Mouse (Mus musculus) olfactory bulb, adult 2 months (tissue): ENCODE results near the gene Tsku.

Experiments used
- CTCF ChIP-seq: fragments of 200-500 bp; IDR thresholded peaks from 2 replicates; pipeline ENCODE4 v1.5.1; 2012; ENCODE audit warnings: low read depth, mild to moderate bottlenecking, low read length, moderate library complexity; ENCODE audit not compliant: insufficient read depth
- POLR2A ChIP-seq: fragments of 200-500 bp; IDR thresholded peaks from 2 replicates; pipeline ENCODE4 v1.6.1; 2012; ENCODE audit warnings: mild to moderate bottlenecking, low read depth, low read length, moderate library complexity; ENCODE audit not compliant: insufficient read depth

DNA sequence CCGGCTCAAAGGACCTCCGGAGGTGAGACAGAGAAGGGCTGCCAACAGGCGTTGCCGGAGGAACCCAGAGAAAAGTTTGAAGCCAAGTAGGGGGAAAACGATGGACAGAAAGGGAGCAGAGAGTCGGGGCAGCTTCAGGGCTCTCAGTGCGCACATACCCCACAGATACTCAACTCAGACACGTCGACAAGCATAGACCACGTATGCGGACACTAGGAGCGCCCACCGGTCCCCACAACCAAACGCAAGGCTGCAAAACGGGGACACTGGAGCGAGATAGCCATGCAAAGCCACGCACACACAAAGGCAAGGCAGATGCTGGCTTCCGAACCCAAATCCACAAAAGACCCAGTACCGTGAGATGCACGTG, 522 bp downstream of the Tsku start:
- TF ChIP-seq POLR2A (no peak), CTCF (no peak)
